Mouse (Mus musculus) spleen, adult 2 months (tissue): ENCODE measurements around the gene Agbl5.

Experiments
- CTCF ChIP-seq: fragments of 200-500 bp; IDR thresholded peaks from 2 replicates; pipeline ENCODE4 v1.5.1; 2011; ENCODE audit warnings: mild to moderate bottlenecking, inconsistent platforms; ENCODE audit not compliant: insufficient read depth, insufficient read length, insufficient replicate concordance; ENCODE audit errors: extremely low read depth
- POLR2A ChIP-seq: fragments of 200-500 bp; IDR thresholded peaks from 2 replicates; pipeline ENCODE4 v1.6.1; 2011; ENCODE audit warnings: low read depth, low read length, inconsistent platforms

DNA sequence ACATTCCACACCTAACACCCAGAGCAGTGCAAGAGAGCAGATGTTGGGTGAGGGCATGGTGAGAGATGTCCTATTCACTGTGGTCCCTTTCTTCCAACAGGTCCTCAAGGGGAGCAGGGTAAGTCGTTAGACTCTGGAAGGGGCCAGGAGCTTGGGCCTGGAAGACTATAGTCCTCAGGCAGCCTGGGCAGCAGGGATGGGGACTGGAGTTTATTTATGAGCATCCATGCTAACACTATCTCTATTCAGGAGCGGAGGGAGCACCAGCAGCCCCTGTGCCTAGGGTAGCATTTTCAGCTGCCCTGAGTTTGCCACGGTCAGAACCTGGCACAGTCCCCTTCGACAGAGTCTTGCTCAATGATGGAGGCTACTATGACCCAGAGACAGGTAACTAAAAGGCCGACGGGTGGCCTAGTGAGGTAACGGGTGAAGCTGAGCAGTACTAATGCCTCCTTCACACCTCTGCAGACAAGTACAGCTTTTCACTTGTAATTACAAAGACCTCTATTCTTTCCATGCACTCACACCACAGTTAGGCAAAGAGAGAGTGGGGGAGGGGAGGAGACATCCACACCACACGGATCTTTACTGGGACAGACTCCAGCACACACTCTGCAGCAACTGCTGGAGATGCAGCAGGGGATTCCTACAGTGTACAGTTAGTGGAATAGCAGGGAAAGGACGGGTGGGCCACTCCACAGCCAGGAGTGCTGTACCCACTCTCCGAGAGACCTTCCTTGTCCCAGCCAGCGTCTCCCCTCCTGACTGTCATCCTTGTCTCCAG is 31.5 kb downstream of the Agbl5 start:
- TF ChIP-seq CTCF (no peak), POLR2A (no peak)
